In the genomic region with DNA sequence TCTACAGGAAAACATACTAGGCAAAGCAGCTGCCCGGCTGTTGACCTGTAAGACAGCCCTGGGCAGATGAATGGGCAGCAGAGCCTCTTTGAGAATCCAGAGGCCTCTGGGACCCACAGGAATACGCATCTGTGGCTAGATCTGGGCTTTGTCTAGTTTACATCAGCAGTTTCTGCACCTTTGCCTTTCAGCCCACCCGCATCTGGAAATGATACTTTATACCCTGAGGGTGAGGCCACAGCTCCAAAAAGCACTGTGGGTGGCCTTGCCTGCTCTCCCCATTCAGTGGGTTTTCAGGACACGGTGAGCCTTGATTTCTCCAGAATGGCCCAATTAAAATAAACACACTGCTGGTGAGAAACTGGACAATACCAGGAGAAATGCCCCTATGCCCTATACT, we compare ENCODE assay signal across 23 mouse cellular contexts. TPM values are rescaled to one million over a fixed set of nuclear protein-coding genes. Genes with fewer than 3 reads are reported as not detected.
DNase-seq lines count a peak whose midpoint lies in the region; TF ChIP-seq lines count a peak whose summit lies in the region.
"Had no signal": no experiment of that assay in that cellular context is flagged by ENCODE, and none has a peak within 500 bp of the region (broad histone marks: within the 10 kb centered on the region; RNA-seq: fewer than 3 reads in every experiment).

No protein-coding gene starts in this region.

- TF ChIP-seq CTCF in layer of hippocampus, adult 2 months (conservative IDR thresholded peaks at IDR 0.05), result no peak

- peak overlapping the region; percentile 62 for H3K27ac ChIP-seq in layer of hippocampus, adult 2 months
- H3K27ac ChIP-seq: heart, adult 2 months; intestine, embryonic 15.5 days; limb, embryonic 12.5 days; liver, embryonic 15.5 days; midbrain, embryonic 12.5 days had no signal

- H3K4me3 ChIP-seq in layer of hippocampus, adult 2 months, result no peak overlapping the region
- H3K4me3 ChIP-seq: embryonic facial prominence, embryonic 15.5 days; heart, adult 2 months; heart, embryonic 12.5 days; intestine, embryonic 15.5 days; limb, embryonic 12.5 days; liver, embryonic 15.5 days; midbrain, embryonic 12.5 days; myocyte had no signal

- no peak for DNase-seq in layer of hippocampus, adult 2 months (ENCODE audit: low spot score in 2 of 2)
- DNase-seq in layer of hippocampus, postnatal 36 days, result no peak
- DNase-seq in embryo, embryonic 11 days, result peak; percentile 54
- peak; percentile 75 for DNase-seq in forelimb bud, embryonic 11.5 days (ENCODE audit: low read depth, low spot score)
- DNase-seq in cerebellum, postnatal 10 days, result no peak
- no peak for DNase-seq in layer of hippocampus, adult 8-10 months (ENCODE audit: low spot score in 2 of 2)
- no peak for DNase-seq in lung, postnatal 4 days
- DNase-seq: adrenal gland, postnatal 14 days; cerebellum, adult 11 months; cerebellum, adult 9-10 months; heart, adult 2 months; kidney, adult 2 months; kidney, postnatal 36 days; lung, embryonic 14.5 days; thymus, postnatal 4 days had no signal

RNA-seq across cellular contexts. Expression of gene Plpp6, which starts 55.6 kb away (rescaled TPM):
- 10 to 100 TPM; 51.2 to 52.4 TPM for total RNA-seq in layer of hippocampus, adult 2 months (2021)
- total RNA-seq in layer of hippocampus, postnatal 36 days (2021), result 10 to 100 TPM; 48.8 to 56.0 TPM
- total RNA-seq in layer of hippocampus, adult 8-10 months (2022), result 10 to 100 TPM; 50.5 to 57.9 (median 52.1) TPM

RNA-seq across cellular contexts. Expression of gene 4430402I18Rik, which starts 59.4 kb away (rescaled TPM):
- 1 to 10 TPM; 7.4 to 9.2 TPM for total RNA-seq in layer of hippocampus, adult 2 months (2021)
- total RNA-seq in layer of hippocampus, postnatal 36 days (2021), result 1 to 10 TPM; 4.7 to 8.4 TPM
- total RNA-seq in layer of hippocampus, adult 8-10 months (2022), result 10 to 100 TPM in 1 of 4 experiments, 1 to 10 TPM in 3; 4.8 to 11.1 (median 6.9) TPM
- total RNA-seq: hematopoietic stem cell, adult 5-6 weeks had no signal

Comparison
In these comparisons a context has a peak if more than half of its experiments do, and no peak if none do; other contexts are left out.
1. DNase-seq: peak in embryo, embryonic 11 days (single experiment) and forelimb bud, embryonic 11.5 days (single experiment); none in layer of hippocampus, adult 2 months (0 of 2), layer of hippocampus, postnatal 36 days (0 of 2), cerebellum, postnatal 10 days (0 of 2), layer of hippocampus, adult 8-10 months (0 of 2) and lung, postnatal 4 days (0 of 2).